ENCODE assay signal across 8 mouse cellular contexts in the genomic region with DNA sequence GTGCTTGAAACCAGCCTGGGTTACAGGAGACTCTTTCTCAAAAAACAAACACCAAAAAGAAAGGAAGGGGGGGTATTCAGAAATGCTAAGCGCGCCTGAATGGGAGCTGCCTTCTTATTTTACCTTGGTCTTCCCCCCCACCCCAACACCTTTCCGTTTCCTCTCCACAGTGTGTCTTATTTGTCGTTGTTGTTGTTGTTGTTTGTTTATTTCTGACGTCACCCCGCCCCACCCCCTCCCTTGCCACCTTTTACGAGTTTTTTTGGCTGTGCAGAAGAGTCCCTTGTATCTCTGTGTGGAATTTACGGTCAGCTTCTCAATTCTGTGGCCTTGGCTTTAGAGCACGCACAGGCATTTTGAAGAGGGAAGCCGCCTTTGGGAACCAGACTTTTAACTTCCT. TPM values are rescaled to one million over a fixed set of nuclear protein-coding genes. Genes with fewer than 3 reads are reported as not detected.
A peak's percentile ranks its signal among the peaks of the same experiment; 100 is the strongest.
DNase-seq lines count a peak whose midpoint lies in the region; ATAC-seq lines count a peak whose summit lies in the region.

No protein-coding gene starts in this region.

- H3K36me3 ChIP-seq in forebrain, embryonic 16.5 days (ENCODE audit: control insufficient read depth, insufficient read depth) = no peaks in the 10 kb centered on the region
- H3K36me3 ChIP-seq in forebrain, embryonic 15.5 days = no peaks in the 10 kb centered on the region
- H3K36me3 ChIP-seq in lung, embryonic 16.5 days (ENCODE audit: control insufficient read depth, insufficient read depth, low read length) = no peaks in the 10 kb centered on the region
- H3K36me3 ChIP-seq in limb, embryonic 12.5 days = no peaks in the 10 kb centered on the region; the same call in 1 of the 2 replicates
- no peaks in the 10 kb centered on the region for H3K36me3 ChIP-seq in stomach, embryonic 14.5 days (ENCODE audit: control insufficient read depth, insufficient read depth, low read length)

- no peak for DNase-seq in lung, postnatal 14 days
- no peak for DNase-seq in cerebellum, adult 8-10 months
- DNase-seq in Muller cell, postnatal 12 days (ENCODE audit: inconsistent ontology term) = no peak

- no peak overlapping the region; the same call in 1 of the 2 replicates for H3K4me3 ChIP-seq in forebrain, embryonic 16.5 days (replicated peaks; ENCODE audit: low read length)
- no peak overlapping the region for H3K4me3 ChIP-seq in forebrain, embryonic 15.5 days
- peak overlapping the region; percentile 61; the same call in 1 of the 2 replicates for H3K4me3 ChIP-seq in lung, embryonic 16.5 days (ENCODE audit: low read length)
- H3K4me3 ChIP-seq in limb, embryonic 12.5 days (replicated peaks) = peak overlapping the region; percentile 52; the same call in 1 of the 2 replicates
- H3K4me3 ChIP-seq in stomach, embryonic 14.5 days (ENCODE audit: low read depth, low read length) = peak overlapping the region; percentile 47

- WGBS in forebrain, embryonic 16.5 days = 79% methylated on average over 10 of the region's 10 CpGs
- 78% methylated on average over 10 of the region's 10 CpGs for WGBS in forebrain, embryonic 15.5 days
- WGBS in lung, embryonic 16.5 days = 66% methylated on average over 10 of the region's 10 CpGs
- 64% methylated on average over 10 of the region's 10 CpGs for WGBS in limb, embryonic 12.5 days
- 61% methylated on average over 10 of the region's 10 CpGs for WGBS in stomach, embryonic 14.5 days

- H3K9me3 ChIP-seq in forebrain, embryonic 16.5 days (ENCODE audit: control insufficient read depth, low read length) = no peaks in the 10 kb centered on the region
- no peaks in the 10 kb centered on the region for H3K9me3 ChIP-seq in forebrain, embryonic 15.5 days
- H3K9me3 ChIP-seq in lung, embryonic 16.5 days (ENCODE audit: control insufficient read depth, low read length) = no peaks in the 10 kb centered on the region
- no peaks in the 10 kb centered on the region for H3K9me3 ChIP-seq in limb, embryonic 12.5 days
- H3K9me3 ChIP-seq in stomach, embryonic 14.5 days (ENCODE audit: control insufficient read depth, low read depth, low read length) = no peaks in the 10 kb centered on the region

- no peak for ATAC-seq in forebrain, embryonic 16.5 days
- ATAC-seq in forebrain, embryonic 15.5 days (replicated peaks) = no peak
- ATAC-seq in lung, embryonic 16.5 days (ENCODE audit: low read depth) = no peak
- ATAC-seq in limb, embryonic 12.5 days (ENCODE audit: insufficient number of reproducible peaks, insufficient read depth, low FRiP score, low TSS enrichment, low read depth) = no peak
- no peak for ATAC-seq in stomach, embryonic 14.5 days (ENCODE audit: insufficient number of reproducible peaks, insufficient read depth, low FRiP score, low read depth)

- no peaks in the 10 kb centered on the region for H3K27me3 ChIP-seq in forebrain, embryonic 16.5 days (replicated peaks; ENCODE audit: control insufficient read depth, insufficient read depth, low read length)
- H3K27me3 ChIP-seq in forebrain, embryonic 15.5 days = no peaks in the 10 kb centered on the region
- no peaks in the 10 kb centered on the region for H3K27me3 ChIP-seq in lung, embryonic 16.5 days (ENCODE audit: control insufficient read depth, insufficient read depth, low read depth, low read length)
- H3K27me3 ChIP-seq in limb, embryonic 12.5 days = peaks cover 6% of the 10 kb centered on the region; the same call in 1 of the 2 replicates
- no peaks in the 10 kb centered on the region for H3K27me3 ChIP-seq in stomach, embryonic 14.5 days (ENCODE audit: control insufficient read depth, insufficient read depth, low read length)

- peak overlapping the region; percentile 89 for H3K4me2 ChIP-seq in forebrain, embryonic 16.5 days (ENCODE audit: low read length)
- no peak overlapping the region for H3K4me2 ChIP-seq in forebrain, embryonic 15.5 days (replicated peaks)
- H3K4me2 ChIP-seq in lung, embryonic 16.5 days (ENCODE audit: low read depth, low read length) = peak overlapping the region; percentile 93
- H3K4me2 ChIP-seq in limb, embryonic 12.5 days = peak overlapping the region; percentile 87
- peak overlapping the region; percentile 89 for H3K4me2 ChIP-seq in stomach, embryonic 14.5 days (replicated peaks; ENCODE audit: low read depth, low read length)

- H3K4me1 ChIP-seq in forebrain, embryonic 16.5 days (replicated peaks; ENCODE audit: control insufficient read depth, insufficient read depth, low read length) = peaks cover 10% of the 10 kb centered on the region
- H3K4me1 ChIP-seq in forebrain, embryonic 15.5 days = peaks cover 13% of the 10 kb centered on the region
- peaks cover 18% of the 10 kb centered on the region for H3K4me1 ChIP-seq in lung, embryonic 16.5 days (replicated peaks; ENCODE audit: control insufficient read depth, insufficient read depth, low read length)
- peaks cover 33% of the 10 kb centered on the region for H3K4me1 ChIP-seq in limb, embryonic 12.5 days (replicated peaks)
- H3K4me1 ChIP-seq in stomach, embryonic 14.5 days (ENCODE audit: control insufficient read depth, insufficient read depth, low read length) = peaks cover 19% of the 10 kb centered on the region; the same call in 1 of the 2 replicates

- H3K27ac ChIP-seq in forebrain, embryonic 16.5 days (ENCODE audit: low read length) = no peak overlapping the region
- H3K27ac ChIP-seq in forebrain, embryonic 15.5 days (replicated peaks) = no peak overlapping the region
- no peak overlapping the region for H3K27ac ChIP-seq in lung, embryonic 16.5 days (ENCODE audit: low read length)
- no peak overlapping the region for H3K27ac ChIP-seq in limb, embryonic 12.5 days
- H3K27ac ChIP-seq in stomach, embryonic 14.5 days (ENCODE audit: low read length) = no peak overlapping the region

- no peak overlapping the region for H3K9ac ChIP-seq in forebrain, embryonic 16.5 days (replicated peaks; ENCODE audit: low read depth, low read length)
- H3K9ac ChIP-seq in forebrain, embryonic 15.5 days (replicated peaks) = no peak overlapping the region
- no peak overlapping the region; the same call in 1 of the 2 replicates for H3K9ac ChIP-seq in lung, embryonic 16.5 days (ENCODE audit: low read length)
- no peak overlapping the region for H3K9ac ChIP-seq in limb, embryonic 12.5 days (replicated peaks)
- H3K9ac ChIP-seq in stomach, embryonic 14.5 days (replicated peaks; ENCODE audit: low read depth, low read length) = no peak overlapping the region

RNA-seq across cellular contexts. Expression of a gene that starts 1.1 kb away (rescaled TPM):
- polyA plus RNA-seq in forebrain, embryonic 16.5 days (2015; fragmentation: Nextera tagmentation; extraction: Ambion mirVana) = 1.2 and 1.9 TPM in 2 replicates
- 1.0 and 1.2 TPM in 2 replicates for polyA plus RNA-seq in forebrain, embryonic 15.5 days (2015; fragmentation: Nextera tagmentation; extraction: Ambion mirVana)
- polyA plus RNA-seq in lung, embryonic 16.5 days (2015; fragmentation: Nextera tagmentation; extraction: Ambion mirVana) = 11.1 and 13.2 TPM in 2 replicates
- polyA plus RNA-seq in limb, embryonic 12.5 days (2016; fragmentation: Nextera tagmentation; extraction: Ambion mirVana) = 6.8 and 8.0 TPM in 2 replicates
- 5.0 and 5.4 TPM in 2 replicates for polyA plus RNA-seq in stomach, embryonic 14.5 days (2014; fragmentation: Nextera tagmentation; extraction: Ambion mirVana)

RNA-seq across cellular contexts. Expression of a gene that starts 5.5 kb away (rescaled TPM):
- 13.6 and 14.3 TPM in 2 replicates for polyA plus RNA-seq in forebrain, embryonic 16.5 days (2015; fragmentation: Nextera tagmentation; extraction: Ambion mirVana)
- 11.7 and 12.7 TPM in 2 replicates for polyA plus RNA-seq in forebrain, embryonic 15.5 days (2015; fragmentation: Nextera tagmentation; extraction: Ambion mirVana)
- 12.1 and 14.7 TPM in 2 replicates for polyA plus RNA-seq in lung, embryonic 16.5 days (2015; fragmentation: Nextera tagmentation; extraction: Ambion mirVana)
- 12.6 and 13.4 TPM in 2 replicates for polyA plus RNA-seq in limb, embryonic 12.5 days (2016; fragmentation: Nextera tagmentation; extraction: Ambion mirVana)
- polyA plus RNA-seq in stomach, embryonic 14.5 days (2014; fragmentation: Nextera tagmentation; extraction: Ambion mirVana) = 19.1 and 20.0 TPM in 2 replicates

RNA-seq across cellular contexts. Expression of a gene that starts 55.9 kb away (rescaled TPM):
- not detected in 2 replicates for polyA plus RNA-seq in forebrain, embryonic 16.5 days (2015; fragmentation: Nextera tagmentation; extraction: Ambion mirVana)
- polyA plus RNA-seq in forebrain, embryonic 15.5 days (2015; fragmentation: Nextera tagmentation; extraction: Ambion mirVana) = not detected in 2 replicates
- 0.15 TPM in 1 of 2 replicates, not detected in the other for polyA plus RNA-seq in lung, embryonic 16.5 days (2015; fragmentation: Nextera tagmentation; extraction: Ambion mirVana)
- polyA plus RNA-seq in limb, embryonic 12.5 days (2016; fragmentation: Nextera tagmentation; extraction: Ambion mirVana) = not detected in 2 replicates
- 0.36 and 0.39 TPM in 2 replicates for polyA plus RNA-seq in stomach, embryonic 14.5 days (2014; fragmentation: Nextera tagmentation; extraction: Ambion mirVana)

RNA-seq across cellular contexts. Expression of a gene that starts 56.6 kb away (rescaled TPM):
- polyA plus RNA-seq in forebrain, embryonic 16.5 days (2015; fragmentation: Nextera tagmentation; extraction: Ambion mirVana) = not detected in 2 replicates
- polyA plus RNA-seq in forebrain, embryonic 15.5 days (2015; fragmentation: Nextera tagmentation; extraction: Ambion mirVana) = not detected in 2 replicates
- polyA plus RNA-seq in lung, embryonic 16.5 days (2015; fragmentation: Nextera tagmentation; extraction: Ambion mirVana) = not detected in 2 replicates
- polyA plus RNA-seq in limb, embryonic 12.5 days (2016; fragmentation: Nextera tagmentation; extraction: Ambion mirVana) = not detected in 2 replicates
- not detected in 2 replicates for polyA plus RNA-seq in stomach, embryonic 14.5 days (2014; fragmentation: Nextera tagmentation; extraction: Ambion mirVana)

Comparison
In these comparisons a context has a peak if more than half of its experiments do, and no peak if none do; other contexts are left out.
1. H3K4me3 ChIP-seq: peak in lung, embryonic 16.5 days (single experiment), limb, embryonic 12.5 days (single experiment) and stomach, embryonic 14.5 days (single experiment); none in forebrain, embryonic 16.5 days (single experiment) and forebrain, embryonic 15.5 days (single experiment).